Mouse (Mus musculus): ENCODE results near the gene Gm49395. TPM values are rescaled to one million over a fixed set of nuclear protein-coding genes. Genes with fewer than 3 reads are reported as not detected.

Gm49395 gene
- total RNA-seq (2014; rRNA removed) (3.1 TPM in 1 of 2 replicates, not detected in the other), polyA plus RNA-seq (2015; fragmentation: Nextera tagmentation; extraction: Ambion mirVana) (3.4 TPM in 2 replicates)

GRCm38 (mm10) chr13:115101355-115102191 lies at the start of gene Gm49395, which contains the start of gene Itga1:
Gm49395 (minus strand) TSS chr13:115101921.
Itga1 (minus strand) TSS chr13:115101964.
- no peak for TF ChIP-seq CTCF (IDR thresholded peaks at IDR 0.05)
- Histone ChIP-seq H3K36me3 (ENCODE audit: insufficient read depth, low read length) (no peaks in the 10 kb centered on the region), H3K9me3 (ENCODE audit: low read length) (no peaks in the 10 kb centered on the region), H3K27me3 (ENCODE audit: insufficient read depth, low read length) (peaks cover 13% of the 10 kb centered on the region), H3K4me2 (ENCODE audit: low read depth, low read length, poor library complexity, severe bottlenecking) (peak within 1 kb of the TSS; percentile 94), H3K27ac (ENCODE audit: low read depth, low read length) (peak within 1 kb of the TSS; percentile 47; the same call in 1 of the 2 replicates), H3K4me1 (ENCODE audit: insufficient read depth, low read length) (no peaks in the 10 kb centered on the region), H3K9ac (replicated peaks; ENCODE audit: low read length, poor library complexity, severe bottlenecking) (peak within 1 kb of the TSS; percentile 59), H3K4me3 (ENCODE audit: low read depth, low read length) (peak within 1 kb of the TSS; percentile 49)
- DNase-seq (ENCODE audit: low spot score) (peak; percentile 56), ATAC-seq (ENCODE audit: low FRiP score) (peak; percentile 44)
- under 1% methylated on average over 39 of the region's 39 CpGs for WGBS

GRCm38 (mm10) chr13:115150602-115151001 lies 48.9 kb upstream of the Gm49395 start:
- Histone ChIP-seq H3K9ac (replicated peaks; ENCODE audit: low read length, poor library complexity, severe bottlenecking) (no peak overlapping the region), H3K27me3 (ENCODE audit: insufficient read depth, low read length) (no peaks in the 10 kb centered on the region)
- 89% methylated on average over 1 of the region's 1 CpGs for WGBS

GRCm38 (mm10) chr13:115149849-115150248 lies 48.1 kb upstream of the Gm49395 start:
- 95% methylated on average over 6 of the region's 6 CpGs for WGBS
- H3K9ac ChIP-seq (replicated peaks; ENCODE audit: low read length, poor library complexity, severe bottlenecking) = no peak overlapping the region
- TF ChIP-seq CTCF (IDR thresholded peaks at IDR 0.05) = no peak
- no peaks in the 10 kb centered on the region for H3K36me3 ChIP-seq (ENCODE audit: insufficient read depth, low read length)
- H3K27ac ChIP-seq (ENCODE audit: low read depth, low read length) = no peak overlapping the region
- no peak overlapping the region for H3K4me3 ChIP-seq (ENCODE audit: low read depth, low read length)
- DNase-seq (ENCODE audit: low spot score) (no peak), ATAC-seq (ENCODE audit: low FRiP score) (no peak)
- H3K4me2 ChIP-seq (ENCODE audit: low read depth, low read length, poor library complexity, severe bottlenecking) = no peak overlapping the region
- no peaks in the 10 kb centered on the region for H3K9me3 ChIP-seq (ENCODE audit: low read length)
- H3K4me1 ChIP-seq (ENCODE audit: insufficient read depth, low read length) = no peaks in the 10 kb centered on the region
- H3K27me3 ChIP-seq (ENCODE audit: insufficient read depth, low read length) = no peaks in the 10 kb centered on the region

More at GRCm38 (mm10) chr13:115150602-115151001, 48.9 kb upstream of the Gm49395 start:
- ATAC-seq (ENCODE audit: low FRiP score) (no peak), DNase-seq (ENCODE audit: low spot score) (no peak)
- Histone ChIP-seq H3K27ac (ENCODE audit: low read depth, low read length) (no peak overlapping the region), H3K36me3 (ENCODE audit: insufficient read depth, low read length) (no peaks in the 10 kb centered on the region), H3K4me1 (ENCODE audit: insufficient read depth, low read length) (no peaks in the 10 kb centered on the region), H3K4me2 (ENCODE audit: low read depth, low read length, poor library complexity, severe bottlenecking) (no peak overlapping the region), H3K9me3 (ENCODE audit: low read length) (no peaks in the 10 kb centered on the region), H3K4me3 (ENCODE audit: low read depth, low read length) (no peak overlapping the region)
- no peak for TF ChIP-seq CTCF (IDR thresholded peaks at IDR 0.05)

- H3K36me3 ChIP-seq (ENCODE audit: insufficient read depth, low read length) = no peaks in the 10 kb centered on the region
- H3K4me1 ChIP-seq (ENCODE audit: insufficient read depth, low read length) = no peaks in the 10 kb centered on the region
- H3K27ac ChIP-seq (ENCODE audit: low read depth, low read length) = no peak overlapping the region
- no peak overlapping the region for H3K4me2 ChIP-seq (ENCODE audit: low read depth, low read length, poor library complexity, severe bottlenecking)
- H3K9me3 ChIP-seq (ENCODE audit: low read length) = no peaks in the 10 kb centered on the region
- H3K4me3 ChIP-seq (ENCODE audit: low read depth, low read length) = no peak overlapping the region
- H3K9ac ChIP-seq (replicated peaks; ENCODE audit: low read length, poor library complexity, severe bottlenecking) = no peak overlapping the region
- ATAC-seq (ENCODE audit: low FRiP score) = no peak
- TF ChIP-seq CTCF (IDR thresholded peaks at IDR 0.05) = no peak
- no peaks in the 10 kb centered on the region for H3K27me3 ChIP-seq (ENCODE audit: insufficient read depth, low read length)
- WGBS = 92% methylated on average over 2 of the region's 2 CpGs
- no peak for DNase-seq (ENCODE audit: low spot score)
Measured at GRCm38 (mm10) chr13:115143575-115143974, 41.9 kb upstream of the Gm49395 start.

GRCm38 (mm10) chr13:115142066-115142465 lies 40.3 kb upstream of the Gm49395 start:
- H3K9ac ChIP-seq (replicated peaks; ENCODE audit: low read length, poor library complexity, severe bottlenecking) = no peak overlapping the region
- ATAC-seq (ENCODE audit: low FRiP score) = no peak
- no peak overlapping the region for H3K4me2 ChIP-seq (ENCODE audit: low read depth, low read length, poor library complexity, severe bottlenecking)
- no peaks in the 10 kb centered on the region for H3K9me3 ChIP-seq (ENCODE audit: low read length)
- no peak for DNase-seq (ENCODE audit: low spot score)
- H3K4me1 ChIP-seq (ENCODE audit: insufficient read depth, low read length) = no peaks in the 10 kb centered on the region
- WGBS = 95% methylated on average over 3 of the region's 3 CpGs
- no peak for TF ChIP-seq CTCF (IDR thresholded peaks at IDR 0.05)
- no peak overlapping the region for H3K27ac ChIP-seq (ENCODE audit: low read depth, low read length)
- no peak overlapping the region for H3K4me3 ChIP-seq (ENCODE audit: low read depth, low read length)
- no peaks in the 10 kb centered on the region for H3K27me3 ChIP-seq (ENCODE audit: insufficient read depth, low read length)
- no peaks in the 10 kb centered on the region for H3K36me3 ChIP-seq (ENCODE audit: insufficient read depth, low read length)

GRCm38 (mm10) chr13:115138513-115138912 lies 36.8 kb upstream of the Gm49395 start:
- no peaks in the 10 kb centered on the region for H3K4me1 ChIP-seq (ENCODE audit: insufficient read depth, low read length)
- no peaks in the 10 kb centered on the region for H3K27me3 ChIP-seq (ENCODE audit: insufficient read depth, low read length)
- H3K27ac ChIP-seq (ENCODE audit: low read depth, low read length) = no peak overlapping the region
- no peaks in the 10 kb centered on the region for H3K36me3 ChIP-seq (ENCODE audit: insufficient read depth, low read length)
- 89% methylated on average over 7 of the region's 7 CpGs for WGBS
- H3K9me3 ChIP-seq (ENCODE audit: low read length) = no peaks in the 10 kb centered on the region
- no peak overlapping the region for H3K9ac ChIP-seq (replicated peaks; ENCODE audit: low read length, poor library complexity, severe bottlenecking)
- no peak for ATAC-seq (ENCODE audit: low FRiP score)
- H3K4me2 ChIP-seq (ENCODE audit: low read depth, low read length, poor library complexity, severe bottlenecking) = no peak overlapping the region
- DNase-seq (ENCODE audit: low spot score) = no peak
- no peak overlapping the region for H3K4me3 ChIP-seq (ENCODE audit: low read depth, low read length)
- TF ChIP-seq CTCF (IDR thresholded peaks at IDR 0.05) = no peak

All from midbrain, postnatal 0 days (tissue).